Mouse (Mus musculus): ENCODE data around the gene Gpr33.

GRCm38 (mm10) chr12:51985163-51985748, 42.6 kb downstream of the Gpr33 start:
- TF ChIP-seq HCFC1 (IDR thresholded peaks at IDR 0.05; ENCODE audit: borderline replicate concordance, insufficient read depth, low read length) (no peak), ZNF384 (IDR thresholded peaks at IDR 0.05; ENCODE audit: low read depth, low read length) (no peak), ZC3H11A (IDR thresholded peaks at IDR 0.05; ENCODE audit: borderline replicate concordance, low read depth, low read length) (no peak)

All from ES-E14 (cell line).